Mouse (Mus musculus) myocyte (in vitro differentiated cells): ENCODE measurements at regions not wholly inside any gene's neighbourhood (a gene's known extent, or its start where the extent isn't known, plus 50 kb on each side); places are given as distances from the start of the nearest gene placed in this dataset.

ENCODE experiments used
- CEBPB ChIP-seq: IDR thresholded peaks from 2 replicates; pipeline ENCODE4 v1.6.1; 2011; ENCODE audit warnings: mild to moderate bottlenecking, moderate library complexity; ENCODE audit not compliant: poor library complexity, insufficient read depth, severe bottlenecking
- E2F4 ChIP-seq: IDR thresholded peaks from one replicate; pipeline ENCODE4 v1.6.1; 2011; ENCODE audit warnings: mild to moderate bottlenecking, control low read depth, moderate library complexity; ENCODE audit not compliant: insufficient read depth
- MYOD1 ChIP-seq, 3 experiments: IDR thresholded peaks; one replicate each; pipeline ENCODE4 v1.6.1; 2011; ENCODE audit warnings: control low read depth in 2 of 3, low read depth in 2 of 3, mild to moderate bottlenecking in 2 of 3, moderate library complexity in 1 of 3; ENCODE audit not compliant: insufficient read length in 2 of 3, control insufficient read depth in 1 of 3
- MYOG ChIP-seq, 3 experiments: IDR thresholded peaks; one replicate each; pipeline ENCODE4 v1.6.1; 2011; ENCODE audit warnings: control low read depth in 2 of 3, low read depth in 2 of 3, mild to moderate bottlenecking in 2 of 3; ENCODE audit not compliant: insufficient read length in 2 of 3, control insufficient read depth in 1 of 3, insufficient read depth in 1 of 3
- POLR2A ChIP-seq: IDR thresholded peaks from one replicate; pipeline ENCODE4 v1.6.1; 2011; ENCODE audit warnings: low read depth, mild to moderate bottlenecking, control low read depth, moderate library complexity; ENCODE audit not compliant: insufficient read length
- POLR2AphosphoS2 ChIP-seq: IDR thresholded peaks from one replicate; pipeline ENCODE4 v1.6.1; 2011; ENCODE audit warnings: low read depth, control low read depth; ENCODE audit not compliant: insufficient read length
- REST ChIP-seq: IDR thresholded peaks from one replicate; pipeline ENCODE4 v1.6.1; 2011; ENCODE audit warnings: mild to moderate bottlenecking, control low read depth, moderate library complexity; ENCODE audit not compliant: insufficient read depth, insufficient read length
- SRF ChIP-seq: IDR thresholded peaks from one replicate; pipeline ENCODE4 v1.6.1; 2011; ENCODE audit warnings: low read depth; ENCODE audit not compliant: control insufficient read depth, insufficient read length
- TCF12 ChIP-seq: IDR thresholded peaks from one replicate; pipeline ENCODE4 v1.6.1; 2011; ENCODE audit warnings: mild to moderate bottlenecking, control low read depth; ENCODE audit not compliant: poor library complexity, insufficient read depth, severe bottlenecking
- TCF3 ChIP-seq: IDR thresholded peaks from one replicate; pipeline ENCODE4 v1.6.1; 2011; ENCODE audit warnings: low read depth, control low read depth; ENCODE audit not compliant: insufficient read length

DNA sequence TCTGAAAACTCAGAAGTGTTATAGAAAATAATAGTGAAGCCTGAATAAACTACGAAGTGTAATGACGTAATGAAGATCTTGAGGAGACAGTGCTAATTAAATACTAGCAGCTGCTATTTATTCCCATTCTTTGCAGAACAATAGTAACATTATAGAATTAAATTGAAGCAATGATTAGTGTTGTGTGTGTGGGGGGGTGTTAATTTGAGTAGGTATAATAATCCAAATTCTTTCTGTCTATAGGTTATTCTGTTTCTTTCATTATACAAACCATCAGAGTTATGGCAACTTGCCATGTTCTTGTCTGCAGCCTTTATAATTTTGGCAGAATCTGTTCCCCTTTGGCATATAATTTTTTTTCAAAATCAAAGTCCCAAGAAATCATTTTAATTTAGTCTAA, 203.9 kb upstream of the Kcnj3 start:
- no peak for TF ChIP-seq POLR2A
- TF ChIP-seq REST, result no peak
- TF ChIP-seq MYOG (IDR thresholded peaks at IDR 0.05; ENCODE audit: control insufficient read depth in 1 of 3, insufficient read depth in 1 of 3, insufficient read length in 2 of 3, low read depth in 2 of 3), result no peak
- no peak for TF ChIP-seq MYOD1 (IDR thresholded peaks at IDR 0.05; ENCODE audit: control insufficient read depth in 1 of 3, insufficient read length in 2 of 3, low read depth in 2 of 3)
- TF ChIP-seq TCF12, result no peak
- TF ChIP-seq E2F4, result no peak
- TF ChIP-seq TCF3, result no peak
- TF ChIP-seq SRF, result no peak
- no peak for TF ChIP-seq CEBPB
- no peak for TF ChIP-seq POLR2AphosphoS2
